Mouse (Mus musculus) urinary bladder, postnatal 25 days (tissue): ENCODE measurements around the gene Il16.

ENCODE experiments used
- DNase-seq: peaks from one replicate; pipeline ENCODE4 v3.0.0; 2022; ENCODE audit warnings: low spot score

Il16 gene

GRCm38 (mm10) chr7:83745413-83746106 is at the start of gene Il16:
TSS of gene Il16 (minus strand) at chr7:83745726.
- DNase-seq: no peak

- DNase-seq: no peak
Measured at GRCm38 (mm10) chr7:83794705-83795104, 49.2 kb upstream of the Il16 start, which contains the start of gene Cfap161. TSS of gene Cfap161 (minus strand) at chr7:83794880.

GRCm38 (mm10) chr7:83794006-83794683 is 48.6 kb upstream of the Il16 start:
- DNase-seq: no peak

- DNase-seq: no peak
Measured at GRCm38 (mm10) chr7:83780881-83781280, 35.4 kb upstream of the Il16 start.

- no peak for DNase-seq
Measured at GRCm38 (mm10) chr7:83780026-83780425, 34.5 kb upstream of the Il16 start.

- DNase-seq: no peak
Measured at GRCm38 (mm10) chr7:83779028-83779427, 33.5 kb upstream of the Il16 start.

GRCm38 (mm10) chr7:83778516-83778915 is 33.0 kb upstream of the Il16 start:
- no peak for DNase-seq

- DNase-seq: peak; percentile 9
Measured at GRCm38 (mm10) chr7:83774721-83775120, 29.2 kb upstream of the Il16 start.

- DNase-seq: no peak
Measured at GRCm38 (mm10) chr7:83763674-83764073, 18.1 kb upstream of the Il16 start.

GRCm38 (mm10) chr7:83762336-83762735 is 16.8 kb upstream of the Il16 start:
- DNase-seq: no peak

GRCm38 (mm10) chr7:83751055-83751454 is 5.5 kb upstream of the Il16 start:
- DNase-seq: no peak

- no peak for DNase-seq
Measured at GRCm38 (mm10) chr7:83748405-83748804, 2.9 kb upstream of the Il16 start.

GRCm38 (mm10) chr7:83746107-83746687 is 671 bp upstream of the Il16 start:
- no peak for DNase-seq

- DNase-seq: no peak
Measured at GRCm38 (mm10) chr7:83745065-83745412, 487 bp downstream of the Il16 start.

- no peak for DNase-seq
Measured at GRCm38 (mm10) chr7:83744250-83744649, 1.3 kb downstream of the Il16 start.

- no peak for DNase-seq
Measured at GRCm38 (mm10) chr7:83742690-83743089, 2.8 kb downstream of the Il16 start.

GRCm38 (mm10) chr7:83742026-83742425 is 3.5 kb downstream of the Il16 start:
- no peak for DNase-seq

- DNase-seq: no peak
Measured at GRCm38 (mm10) chr7:83739680-83740310, 5.7 kb downstream of the Il16 start.

- no peak for DNase-seq
Measured at GRCm38 (mm10) chr7:83738623-83739462, 6.7 kb downstream of the Il16 start.

- DNase-seq: no peak
Measured at GRCm38 (mm10) chr7:83737914-83738490, 7.5 kb downstream of the Il16 start.

- DNase-seq: no peak
Measured at GRCm38 (mm10) chr7:83736341-83737115, 9.0 kb downstream of the Il16 start.
